Mouse (Mus musculus) layer of hippocampus, postnatal 10 days (tissue): ENCODE measurements around the gene Bank1. TPM values are rescaled to one million over a fixed set of nuclear protein-coding genes. Genes with fewer than 3 reads are reported as not detected.
"Not testable (repeated sequence)": the region's sequence is repeated elsewhere in the genome, so short reads cannot be mapped to it uniquely, and the experiment has no call there.

ENCODE experiments used
- DNase-seq, 2 experiments: peaks; one replicate each; pipeline ENCODE4 v3.0.0; 2021; ENCODE audit warnings: low spot score in 2 of 2
- long read RNA-seq: library from polyadenylated mRNA; stranded (forward); transcript quantifications from one replicate; pipeline ENCODE4 v2.0.0, GENCODE M21; 2023
- total RNA-seq, 2 experiments: library from RNA; stranded (reverse); gene quantifications; 2 replicates each; pipeline ENCODE4 v1.2.3; 2021

Bank1 gene
- 1 to 10 TPM; 1.0 to 1.3 TPM for total RNA-seq
- long read RNA-seq, partial matches to known transcripts = 1 of 2 reads
- long read RNA-seq, other reads (novel, unspliced or antisense) = 0 of 2 reads

- DNase-seq = peak; percentile 6 to 14
Observed at GRCm38 (mm10) chr3:136325783-136326182, at the start of gene Bank1. Gene Bank1 (minus strand): TSS chr3:136326066.

GRCm38 (mm10) chr3:136369916-136370315 is 44.0 kb upstream of the Bank1 start:
- DNase-seq = peak; percentile 6 to 12

GRCm38 (mm10) chr3:136369466-136369865 is 43.6 kb upstream of the Bank1 start:
- peak; percentile 6 to 14 for DNase-seq

GRCm38 (mm10) chr3:136368505-136368999 is 42.7 kb upstream of the Bank1 start:
- no peak for DNase-seq

- DNase-seq = no peak
Observed at GRCm38 (mm10) chr3:136349690-136350089, 23.8 kb upstream of the Bank1 start.

GRCm38 (mm10) chr3:136348611-136349010 is 22.7 kb upstream of the Bank1 start:
- no peak for DNase-seq

- no peak for DNase-seq
Observed at GRCm38 (mm10) chr3:136347277-136347676, 21.4 kb upstream of the Bank1 start.

- DNase-seq = no peak
Observed at GRCm38 (mm10) chr3:136341911-136342310, 16.0 kb upstream of the Bank1 start.

GRCm38 (mm10) chr3:136339896-136340295 is 14.0 kb upstream of the Bank1 start:
- no peak for DNase-seq

- DNase-seq = no peak
Observed at GRCm38 (mm10) chr3:136331135-136331534, 5.3 kb upstream of the Bank1 start.

GRCm38 (mm10) chr3:136330043-136330442 is 4.2 kb upstream of the Bank1 start:
- DNase-seq = no peak

GRCm38 (mm10) chr3:136329133-136329532 is 3.3 kb upstream of the Bank1 start:
- no peak for DNase-seq

GRCm38 (mm10) chr3:136324716-136325115 is 1.1 kb downstream of the Bank1 start:
- not testable (repeated sequence) for DNase-seq

GRCm38 (mm10) chr3:136321936-136322335 is 3.9 kb downstream of the Bank1 start:
- DNase-seq = no peak

GRCm38 (mm10) chr3:136308487-136308886 is 17.4 kb downstream of the Bank1 start:
- DNase-seq = no peak

GRCm38 (mm10) chr3:136306564-136307158 is 19.2 kb downstream of the Bank1 start:
- DNase-seq = no peak

GRCm38 (mm10) chr3:136302541-136302940 is 23.3 kb downstream of the Bank1 start:
- DNase-seq = no peak

- not testable (repeated sequence) for DNase-seq
Observed at GRCm38 (mm10) chr3:136300810-136301209, 25.1 kb downstream of the Bank1 start.

- DNase-seq = no peak
Observed at GRCm38 (mm10) chr3:136297355-136297754, 28.5 kb downstream of the Bank1 start.

- no peak for DNase-seq
Observed at GRCm38 (mm10) chr3:136295250-136295649, 30.6 kb downstream of the Bank1 start.

GRCm38 (mm10) chr3:136287883-136288282 is 38.0 kb downstream of the Bank1 start:
- no peak for DNase-seq

- no peak for DNase-seq
Observed at GRCm38 (mm10) chr3:136264969-136265595, 60.8 kb downstream of the Bank1 start.

- DNase-seq = no peak
Observed at GRCm38 (mm10) chr3:136257761-136258160, 68.1 kb downstream of the Bank1 start.
